Mouse (Mus musculus): ENCODE results near the gene Kmt2c.

DNA sequence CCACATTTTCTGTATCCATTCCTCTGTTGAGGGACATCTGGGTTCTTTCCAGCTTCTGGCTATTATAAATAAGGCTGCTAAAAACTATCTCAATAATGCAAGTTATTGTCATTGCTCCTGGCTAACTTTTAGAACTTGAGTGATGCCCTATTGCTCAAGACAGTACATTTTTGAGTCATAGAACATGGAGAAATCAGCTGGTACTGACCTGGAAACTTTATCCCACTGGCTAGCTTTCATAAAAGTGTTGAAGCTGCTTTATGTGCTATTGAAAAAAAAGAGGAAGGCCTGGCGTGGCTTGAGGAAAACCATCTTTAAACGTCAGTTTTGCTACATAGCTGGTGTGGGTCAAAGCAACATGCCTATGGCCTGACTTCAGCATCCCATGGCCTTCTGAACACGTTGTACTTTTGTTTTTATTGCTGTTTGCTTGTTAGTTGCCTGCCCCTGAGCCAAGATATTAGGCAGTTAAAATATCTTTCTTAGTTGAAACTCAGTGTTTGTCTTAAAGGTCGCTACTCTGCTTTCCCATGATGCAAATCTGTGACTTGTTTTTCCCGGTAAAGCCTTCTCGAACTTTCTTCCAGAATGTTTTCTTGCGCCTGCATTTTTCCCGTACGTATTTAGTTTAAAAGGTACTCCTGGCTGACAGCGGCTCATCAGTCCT, 252.6 kb downstream of the Kmt2c start:
- TF ChIP-seq POLR2A (IDR thresholded peaks at IDR 0.05; ENCODE audit: extremely low read depth, insufficient read depth, low read length) = no peak
- TF ChIP-seq CTCF (IDR thresholded peaks at IDR 0.05; ENCODE audit: extremely low read depth, insufficient read depth, low read length) = no peak

All from cortical plate, adult 2 months (tissue).